Mouse (Mus musculus): ENCODE data around the gene Araf.
A peak's percentile ranks its signal among the peaks of the same experiment; 100 is the strongest.

Gene Araf

GRCm38 (mm10) chrX:20848256-20848984 lies 50.8 kb downstream of the Araf start:
- DNase-seq: peak; percentile 86

DNA sequence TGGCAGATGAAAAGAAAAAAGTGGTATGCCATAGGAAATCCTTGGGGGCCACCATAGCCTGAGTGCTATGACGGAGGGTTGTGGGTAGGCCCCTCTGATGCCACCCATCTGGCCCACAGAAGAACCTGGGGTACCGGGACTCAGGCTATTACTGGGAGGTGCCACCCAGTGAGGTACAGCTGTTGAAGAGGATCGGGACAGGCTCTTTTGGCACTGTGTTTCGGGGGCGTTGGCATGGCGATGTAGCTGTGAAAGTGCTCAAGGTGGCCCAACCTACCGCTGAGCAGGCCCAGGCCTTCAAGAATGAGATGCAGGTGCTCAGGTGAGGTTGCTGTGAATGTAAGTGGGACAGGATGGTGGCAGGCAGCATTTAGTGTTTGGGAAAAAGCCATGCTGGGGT lies 56.2 kb downstream of the Araf start:
- DNase-seq: no peak

DNA sequence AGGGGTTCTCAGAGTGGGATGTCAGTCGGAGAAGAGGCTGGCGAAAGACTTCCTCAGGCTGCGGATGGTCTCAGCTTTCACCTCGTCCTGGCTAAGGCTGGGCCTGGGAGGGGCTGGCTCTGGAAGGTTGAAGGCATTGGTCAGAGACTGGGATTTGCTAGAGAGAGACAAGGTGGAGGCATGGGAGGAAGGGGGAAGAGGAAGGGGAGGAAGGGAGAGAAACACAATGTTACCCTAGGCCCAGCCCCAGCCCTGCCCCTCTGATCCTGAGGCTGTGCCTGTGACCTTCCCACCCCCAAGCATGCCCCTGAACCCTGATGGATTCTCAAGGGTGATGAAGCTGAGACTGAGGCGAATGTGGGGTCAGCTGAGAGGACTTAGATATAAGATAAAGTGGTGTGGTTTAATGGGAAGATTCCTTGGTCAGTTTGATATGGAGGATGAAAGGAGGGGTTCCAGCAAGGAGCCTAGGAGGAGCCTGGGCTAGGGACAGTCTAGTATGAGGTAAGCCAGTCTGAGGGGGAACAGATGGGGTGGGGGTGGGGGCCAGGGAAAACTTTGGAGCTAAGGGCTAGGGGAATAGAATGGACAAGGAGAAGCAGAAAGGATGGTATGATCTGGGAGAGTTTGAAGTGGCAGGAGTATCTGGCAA lies 64.0 kb downstream of the Araf start:
- no peak for DNase-seq

- DNase-seq: peak; percentile 2
These were observed 64.8 kb downstream of the Araf start for GRCm38 (mm10) chrX:20862105-20863065.

DNA sequence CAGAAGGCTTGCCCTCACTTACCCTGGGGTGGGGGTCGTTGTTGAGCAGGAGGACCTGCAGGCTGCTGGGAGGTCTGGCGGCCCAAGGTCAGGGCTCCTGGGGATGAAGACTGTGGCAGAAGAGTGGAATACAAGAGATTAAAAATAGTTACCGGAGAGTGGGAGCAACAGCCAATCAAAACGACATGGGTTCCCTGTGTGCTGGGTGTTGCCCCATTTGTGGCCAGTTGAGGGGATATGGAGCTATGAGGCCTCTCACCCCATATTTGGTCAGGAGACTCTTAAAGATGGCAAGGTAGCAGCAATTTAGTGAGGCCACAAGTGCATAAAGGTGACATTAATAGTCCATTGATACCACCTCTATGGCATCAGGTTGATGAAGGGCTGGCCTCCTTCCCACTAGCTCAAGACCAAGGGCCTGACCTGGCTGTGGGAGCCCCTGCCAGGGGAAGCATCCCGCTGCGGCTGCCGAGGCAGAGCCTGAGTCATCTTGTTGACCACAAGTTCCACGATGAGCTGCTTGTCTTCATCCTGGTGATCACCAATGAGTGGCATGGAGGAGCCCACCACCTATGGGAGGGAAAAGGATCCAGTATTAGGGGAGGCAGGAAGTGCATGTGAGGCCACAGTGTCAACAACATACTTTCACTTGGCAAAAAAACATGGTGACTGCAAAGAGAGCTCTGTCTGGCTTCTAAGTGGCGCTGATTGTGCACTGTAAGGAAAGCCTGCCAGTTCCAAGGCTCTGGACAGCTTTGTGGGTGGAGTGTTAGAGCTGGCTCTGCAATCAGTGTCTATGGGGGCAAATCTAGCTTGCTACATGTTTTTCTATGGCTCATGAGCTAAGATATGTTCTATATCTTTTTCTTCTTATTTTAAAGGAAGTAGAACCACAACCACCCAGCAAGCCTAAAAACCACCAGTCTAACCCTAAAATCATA lies 65.8 kb downstream of the Araf start:
- DNase-seq: no peak

DNA sequence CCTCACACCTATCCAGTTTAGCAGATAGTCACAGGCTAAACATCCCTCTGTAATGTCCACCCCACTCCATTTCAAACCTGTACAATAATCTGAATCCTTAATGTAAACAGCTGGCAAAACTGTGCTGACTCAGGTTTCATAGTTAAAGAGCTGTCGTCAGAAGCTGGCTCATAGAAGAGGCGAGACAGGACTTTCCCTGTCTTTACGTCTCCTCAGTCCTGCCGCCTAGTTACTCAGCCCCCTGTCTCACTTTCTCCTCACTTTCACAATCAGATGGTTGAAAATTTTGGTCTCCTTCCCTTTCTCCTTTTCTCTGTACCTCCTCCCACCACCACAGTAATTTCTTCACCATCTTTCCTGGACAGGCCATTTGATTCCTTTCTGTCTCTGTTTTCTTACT lies 70.5 kb downstream of the Araf start:
- DNase-seq: no peak

GRCm38 (mm10) chrX:20869203-20869602 lies 71.6 kb downstream of the Araf start:
- DNase-seq: no peak

GRCm38 (mm10) chrX:20869962-20870513 lies 72.4 kb downstream of the Araf start, which contains the start of gene Timp1:
Gene Timp1 (plus strand): TSS chrX:20870166.
- DNase-seq: peak; percentile 28

DNA sequence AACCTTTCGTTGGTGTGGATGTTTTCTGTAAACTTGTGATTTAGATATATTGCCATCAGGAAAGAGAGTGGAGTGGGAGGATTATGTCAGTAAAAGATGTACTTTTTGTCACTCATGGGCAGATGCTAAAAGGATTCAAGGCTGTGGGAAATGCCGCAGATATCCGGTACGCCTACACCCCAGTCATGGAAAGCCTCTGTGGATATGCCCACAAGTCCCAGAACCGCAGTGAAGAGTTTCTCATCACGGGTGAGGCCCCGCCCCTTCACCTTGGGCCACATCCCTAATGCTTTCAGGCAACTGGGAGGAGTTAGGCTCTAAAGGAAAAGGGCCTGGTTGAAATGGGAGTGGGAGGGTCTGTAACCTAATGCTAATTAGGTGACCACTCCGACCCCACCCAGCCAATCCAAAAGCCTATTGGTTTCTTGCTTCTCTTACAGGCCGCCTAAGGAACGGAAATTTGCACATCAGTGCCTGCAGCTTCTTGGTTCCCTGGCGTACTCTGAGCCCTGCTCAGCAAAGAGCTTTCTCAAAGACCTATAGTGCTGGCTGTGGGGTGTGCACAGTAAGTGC lies 75.4 kb downstream of the Araf start:
- DNase-seq: no peak

DNA sequence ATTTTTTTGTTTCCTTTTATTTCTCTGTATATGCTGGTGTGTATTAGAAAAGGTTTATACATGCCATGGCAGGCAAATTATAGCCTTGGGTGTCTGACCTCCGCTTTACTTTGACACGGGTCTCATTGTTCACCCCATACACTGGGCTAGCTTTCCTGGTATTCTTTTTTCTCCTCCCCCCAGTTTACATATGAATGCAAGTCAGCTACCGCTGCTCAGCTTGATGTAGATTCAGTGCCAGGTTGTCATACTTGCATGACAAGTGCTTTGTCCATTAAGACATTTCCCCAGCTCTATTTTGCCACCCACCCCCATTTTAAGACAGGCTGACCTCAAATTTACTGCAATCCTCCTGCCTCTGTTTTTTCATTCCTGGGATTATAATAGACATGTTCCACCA lies 77.6 kb downstream of the Araf start:
- DNase-seq: no peak

DNA sequence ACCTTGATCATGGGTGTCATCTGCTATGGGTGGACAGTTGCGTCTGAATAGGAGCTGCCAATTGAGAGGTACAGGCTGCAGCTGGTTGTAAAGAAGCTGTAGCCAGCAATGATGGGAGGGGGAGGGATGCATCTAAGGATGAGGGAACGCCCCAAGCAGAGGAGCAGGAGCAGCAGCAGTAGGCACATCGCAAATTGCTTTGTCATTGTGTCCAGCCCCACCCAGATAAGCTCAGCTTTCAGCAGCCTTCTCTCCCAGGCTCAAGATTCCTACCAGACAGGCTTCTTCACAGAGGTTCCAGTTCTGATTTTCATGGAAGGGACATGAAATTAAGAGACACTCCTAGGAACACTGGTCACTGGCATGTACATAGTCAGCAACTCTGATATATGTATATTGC lies 112.5 kb downstream of the Araf start:
- no peak for DNase-seq

Data from lung, postnatal 14 days (tissue).